Mouse (Mus musculus) midbrain, embryonic 10.5 days (tissue): Measurements from ENCODE around the gene Cdx2. TPM values are rescaled to one million over a fixed set of nuclear protein-coding genes. Genes with fewer than 3 reads are reported as not detected.

Experiments
- DNase-seq: peaks from one replicate; pipeline ENCODE4 v3.0.0-alpha.2; 2017; ENCODE audit warnings: low spot score
- H3K27ac ChIP-seq: fragments of 300-500 bp; sonication (generic); replicated peaks from 2 replicates; pipeline ENCODE4 v1.5.1; 2016; ENCODE audit warnings: mild to moderate bottlenecking
- H3K27me3 ChIP-seq: fragments of 300-500 bp; sonication (generic); 2 replicates; pipeline ENCODE4 v1.6.1; 2016; ENCODE audit warnings: low read depth, mild to moderate bottlenecking; ENCODE audit not compliant: poor library complexity, severe bottlenecking
- H3K36me3 ChIP-seq: fragments of 300-500 bp; sonication (generic); 2 replicates; pipeline ENCODE4 v1.6.1; 2016; ENCODE audit warnings: mild to moderate bottlenecking, moderate library complexity
- H3K4me1 ChIP-seq: fragments of 300-500 bp; sonication (generic); 2 replicates; pipeline ENCODE4 v1.6.1; 2016
- H3K4me3 ChIP-seq: fragments of 300-500 bp; sonication (generic); 2 replicates; pipeline ENCODE4 v1.5.1; 2016; ENCODE audit warnings: mild to moderate bottlenecking, moderate library complexity
- H3K9me3 ChIP-seq: fragments of 300-500 bp; sonication (generic); replicated peaks from 2 replicates; pipeline ENCODE4 v1.6.1; 2016; ENCODE audit warnings: mild to moderate bottlenecking
- WGBS: fragments of 180-500 bp; shearing (Covaris S2); methylation state at CpG from one replicate; pipeline ENCODE4 v1.1.7; 2016; 5-methylcytosine and 5-hydroxymethylcytosine counted together
- polyA plus RNA-seq: library from polyadenylated mRNA; unstranded; fragments of >200 nt; fragmentation: Nextera tagmentation; extraction: Ambion mirVana; gene quantifications from 2 replicates; pipeline ENCODE4 v1.2.1, GENCODE M21; 2016

The Cdx2 gene
- polyA plus RNA-seq, 1 experiment from 2014 or later: not detected

GRCm38 (mm10) chr5:147332711-147333110, 25.6 kb upstream of the Cdx2 start:
- H3K9me3 ChIP-seq: no peaks in the 10 kb centered on the region
- no peak overlapping the region for H3K4me3 ChIP-seq
- no peak for DNase-seq
- H3K4me1 ChIP-seq: peaks cover 5% of the 10 kb centered on the region
- no peaks in the 10 kb centered on the region for H3K27me3 ChIP-seq
- WGBS: 53% methylated on average over 7 of the region's 7 CpGs
- H3K36me3 ChIP-seq: no peaks in the 10 kb centered on the region
- no peak overlapping the region for H3K27ac ChIP-seq

GRCm38 (mm10) chr5:147331547-147331946, 24.5 kb upstream of the Cdx2 start:
- Histone ChIP-seq H3K27ac (no peak overlapping the region), H3K27me3 (no peaks in the 10 kb centered on the region), H3K36me3 (no peaks in the 10 kb centered on the region), H3K9me3 (no peaks in the 10 kb centered on the region), H3K4me3 (no peak overlapping the region), H3K4me1 (peaks cover 5% of the 10 kb centered on the region)
- 41% methylated on average over 2 of the region's 2 CpGs for WGBS
- DNase-seq: peak; percentile 49

GRCm38 (mm10) chr5:147329946-147330345, 22.9 kb upstream of the Cdx2 start:
- WGBS: 86% methylated on average over 11 of the region's 11 CpGs
- no peaks in the 10 kb centered on the region for H3K36me3 ChIP-seq
- H3K9me3 ChIP-seq: no peaks in the 10 kb centered on the region
- DNase-seq: no peak
- H3K27me3 ChIP-seq: no peaks in the 10 kb centered on the region
- H3K4me1 ChIP-seq: peaks cover 5% of the 10 kb centered on the region
- H3K27ac ChIP-seq: no peak overlapping the region
- no peak overlapping the region for H3K4me3 ChIP-seq

GRCm38 (mm10) chr5:147327636-147328035, 20.6 kb upstream of the Cdx2 start:
- no peak for DNase-seq
- Histone ChIP-seq H3K4me1 (peaks cover 2% of the 10 kb centered on the region), H3K9me3 (no peaks in the 10 kb centered on the region), H3K4me3 (no peak overlapping the region), H3K27ac (no peak overlapping the region), H3K36me3 (no peaks in the 10 kb centered on the region), H3K27me3 (peaks cover 8% of the 10 kb centered on the region)
- WGBS: 85% methylated on average over 5 of the region's 5 CpGs

GRCm38 (mm10) chr5:147325931-147326330, 18.9 kb upstream of the Cdx2 start:
- H3K27me3 ChIP-seq: peaks cover 25% of the 10 kb centered on the region
- H3K4me3 ChIP-seq: no peak overlapping the region
- no peak for DNase-seq
- 79% methylated on average over 11 of the region's 11 CpGs for WGBS
- H3K27ac ChIP-seq: no peak overlapping the region
- H3K36me3 ChIP-seq: no peaks in the 10 kb centered on the region
- no peaks in the 10 kb centered on the region for H3K4me1 ChIP-seq
- H3K9me3 ChIP-seq: no peaks in the 10 kb centered on the region

GRCm38 (mm10) chr5:147323237-147323917, 16.3 kb upstream of the Cdx2 start:
- Histone ChIP-seq H3K4me1 (no peaks in the 10 kb centered on the region), H3K27me3 (peaks cover 51% of the 10 kb centered on the region), H3K4me3 (no peak overlapping the region), H3K27ac (no peak overlapping the region), H3K36me3 (no peaks in the 10 kb centered on the region), H3K9me3 (no peaks in the 10 kb centered on the region)
- DNase-seq: peak; percentile 75
- WGBS: 20% methylated on average over 17 of the region's 17 CpGs

GRCm38 (mm10) chr5:147322183-147322582, 15.1 kb upstream of the Cdx2 start, which contains the start of gene Urad:
Gene Urad, minus strand, starts transcription at chr5:147322440.
- Histone ChIP-seq H3K4me1 (no peaks in the 10 kb centered on the region), H3K27me3 (peaks cover 63% of the 10 kb centered on the region), H3K4me3 (no peak within 1 kb of the TSS), H3K27ac (no peak within 1 kb of the TSS), H3K9me3 (no peaks in the 10 kb centered on the region), H3K36me3 (no peaks in the 10 kb centered on the region)
- 68% methylated on average over 8 of the region's 8 CpGs for WGBS
- DNase-seq: no peak

GRCm38 (mm10) chr5:147319653-147320052, 12.6 kb upstream of the Cdx2 start:
- DNase-seq: no peak
- peaks cover 9% of the 10 kb centered on the region for H3K4me1 ChIP-seq

GRCm38 (mm10) chr5:147317991-147318390, 10.9 kb upstream of the Cdx2 start:
- peaks cover 10% of the 10 kb centered on the region for H3K4me1 ChIP-seq
- H3K36me3 ChIP-seq: no peaks in the 10 kb centered on the region
- no peak overlapping the region for H3K27ac ChIP-seq
- H3K4me3 ChIP-seq: no peak overlapping the region
- DNase-seq: no peak
- 22% methylated on average over 7 of the region's 7 CpGs for WGBS
- H3K9me3 ChIP-seq: no peaks in the 10 kb centered on the region
- H3K27me3 ChIP-seq: peaks cover 100% of the 10 kb centered on the region

More at GRCm38 (mm10) chr5:147319653-147320052, 12.6 kb upstream of the Cdx2 start:
- Histone ChIP-seq H3K4me3 (no peak overlapping the region), H3K36me3 (no peaks in the 10 kb centered on the region), H3K27ac (no peak overlapping the region), H3K27me3 (peaks cover 88% of the 10 kb centered on the region), H3K9me3 (no peaks in the 10 kb centered on the region)

GRCm38 (mm10) chr5:147317321-147317720, 10.3 kb upstream of the Cdx2 start:
- Histone ChIP-seq H3K9me3 (no peaks in the 10 kb centered on the region), H3K27ac (no peak overlapping the region), H3K4me1 (peaks cover 10% of the 10 kb centered on the region), H3K27me3 (peaks cover 100% of the 10 kb centered on the region), H3K36me3 (no peaks in the 10 kb centered on the region), H3K4me3 (no peak overlapping the region)
- no peak for DNase-seq
- WGBS: 7% methylated on average over 7 of the region's 7 CpGs

GRCm38 (mm10) chr5:147315432-147316075, 8.5 kb upstream of the Cdx2 start:
- Histone ChIP-seq H3K27ac (no peak overlapping the region), H3K27me3 (peaks cover 100% of the 10 kb centered on the region), H3K36me3 (no peaks in the 10 kb centered on the region), H3K4me3 (no peak overlapping the region), H3K9me3 (no peaks in the 10 kb centered on the region), H3K4me1 (peaks cover 10% of the 10 kb centered on the region)
- under 1% methylated on average over 25 of the region's 25 CpGs for WGBS
- DNase-seq: no peak

- Histone ChIP-seq H3K4me3 (no peak overlapping the region), H3K27me3 (peaks cover 100% of the 10 kb centered on the region), H3K9me3 (no peaks in the 10 kb centered on the region), H3K36me3 (no peaks in the 10 kb centered on the region), H3K27ac (no peak overlapping the region), H3K4me1 (peaks cover 10% of the 10 kb centered on the region)
- peak; percentile 47 for DNase-seq
- WGBS: under 1% methylated on average over 39 of the region's 39 CpGs
Observed at GRCm38 (mm10) chr5:147314646-147315431, 7.8 kb upstream of the Cdx2 start.
